Mouse (Mus musculus) brain, adult 2 months (tissue): ENCODE results near the gene Kcnab2.

Experiments used
- DNase-seq: peaks from one replicate; pipeline ENCODE4 v3.0.0; 2011; ENCODE audit warnings: low read depth, low spot score

The Kcnab2 gene

GRCm38 (mm10) chr4:152392192-152392591 is 85.5 kb downstream of the Kcnab2 start:
- DNase-seq = peak; percentile 78

- peak; percentile 47 for DNase-seq
Measured at GRCm38 (mm10) chr4:152385644-152386043, 92.0 kb downstream of the Kcnab2 start.

- DNase-seq = no peak
Measured at GRCm38 (mm10) chr4:152382528-152383252, 95.0 kb downstream of the Kcnab2 start.

- peak; percentile 72 for DNase-seq
Measured at GRCm38 (mm10) chr4:152365228-152365627, 112.4 kb downstream of the Kcnab2 start.

GRCm38 (mm10) chr4:152362180-152362579 is 115.5 kb downstream of the Kcnab2 start:
- no peak for DNase-seq

GRCm38 (mm10) chr4:152360855-152361254 is 116.8 kb downstream of the Kcnab2 start:
- DNase-seq = no peak

GRCm38 (mm10) chr4:152359700-152360099 is 118.0 kb downstream of the Kcnab2 start:
- DNase-seq = no peak

GRCm38 (mm10) chr4:152355672-152356071 is 122.0 kb downstream of the Kcnab2 start:
- DNase-seq = no peak

- DNase-seq = peak; percentile 75
Measured at GRCm38 (mm10) chr4:152353886-152354637, 123.6 kb downstream of the Kcnab2 start.

GRCm38 (mm10) chr4:152351422-152352305 is 126.0 kb downstream of the Kcnab2 start:
- peak; percentile 70 for DNase-seq

GRCm38 (mm10) chr4:152350722-152351421 is 126.8 kb downstream of the Kcnab2 start:
- peak; percentile 78 for DNase-seq

GRCm38 (mm10) chr4:152349837-152350381 is 127.8 kb downstream of the Kcnab2 start:
- DNase-seq = peak; percentile 92

GRCm38 (mm10) chr4:152345120-152345889 is 132.4 kb downstream of the Kcnab2 start:
- DNase-seq = peak; percentile 88

- no peak for DNase-seq
Measured at GRCm38 (mm10) chr4:152344651-152345050, 133.0 kb downstream of the Kcnab2 start.

- DNase-seq = peak; percentile 64
Measured at GRCm38 (mm10) chr4:152343296-152343695, 134.4 kb downstream of the Kcnab2 start.
